In the genomic region with DNA sequence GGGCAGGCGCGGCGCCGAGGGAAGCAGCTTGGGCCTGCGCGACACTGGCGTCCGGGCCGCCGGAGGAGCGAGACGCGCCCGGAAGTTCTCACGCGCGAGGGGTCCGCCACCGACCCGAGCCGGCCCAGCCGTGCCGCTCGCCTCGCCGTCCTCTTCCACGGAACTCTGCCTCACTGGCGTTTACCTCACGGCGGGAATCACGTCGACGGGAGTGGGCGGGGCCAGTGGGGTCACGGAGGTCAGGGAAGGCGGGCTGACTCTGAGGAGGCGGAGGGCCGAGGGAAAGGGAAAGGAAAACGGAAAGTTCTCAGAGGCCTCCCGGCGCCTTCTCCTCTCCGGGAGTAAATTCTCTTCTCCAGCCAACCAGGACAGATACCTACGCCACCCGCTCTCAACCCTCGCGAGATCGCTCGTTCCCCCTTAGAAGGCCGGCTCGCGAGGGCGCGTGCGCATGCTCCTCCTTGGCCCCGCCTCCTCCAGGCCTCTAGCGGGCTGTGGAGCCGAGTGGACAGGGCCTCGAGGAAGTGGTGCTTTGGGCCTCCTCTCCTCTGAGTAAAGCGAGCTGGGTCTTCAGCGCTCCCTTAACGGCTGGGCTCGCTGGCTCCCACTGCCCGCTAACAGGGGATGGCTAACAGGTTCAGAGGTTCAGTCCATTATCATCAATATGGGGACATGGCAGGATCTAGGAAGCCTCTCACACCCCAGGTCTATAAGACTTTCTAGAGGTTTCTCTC, we compare ENCODE assay signal across 10 mouse cellular contexts. TPM values are rescaled to one million over a fixed set of nuclear protein-coding genes. Genes with fewer than 3 reads are reported as not detected.
DNase-seq lines count a peak whose midpoint lies in the region; ATAC-seq and TF ChIP-seq lines count a peak whose summit lies in the region.
"Not testable (repeated sequence)": the region's sequence is repeated elsewhere in the genome, so short reads cannot be mapped to it uniquely, and the experiment has no call there.
"Had no signal": no experiment of that assay in that cellular context is flagged by ENCODE, and none has a peak within 500 bp of the region (broad histone marks: within the 10 kb centered on the region; RNA-seq: fewer than 3 reads in every experiment).

No protein-coding gene starts in this region.

- DNase-seq in brain, embryonic 14.5 days (ENCODE audit: low read depth) = peak; percentile 7
- DNase-seq in liver, adult 2 months (ENCODE audit: extremely low read depth, low read depth, low spot score) = not testable (repeated sequence)
- peak; percentile 48 for DNase-seq in midbrain, embryonic 10.5 days (ENCODE audit: low spot score)
- DNase-seq in retina, postnatal 1 day = peak; percentile 35
- DNase-seq in yolk sac, embryonic 10.5 days (ENCODE audit: low spot score) = peak; percentile 59

- not testable (repeated sequence) for H3K27ac ChIP-seq in forebrain, embryonic 12.5 days; heart, embryonic 14.5 days (replicated peaks in 1 of 2; ENCODE audit: control insufficient read depth in 1 of 2, insufficient read depth in 1 of 2, low read depth in 2 of 2, low read length in 2 of 2); intestine, postnatal 0 days (ENCODE audit: low read depth, low read length); liver, adult 2 months (replicated peaks; ENCODE audit: insufficient read depth, low read depth, low read length); midbrain, embryonic 10.5 days (replicated peaks)

- not testable (repeated sequence) for H3K27me3 ChIP-seq in forebrain, embryonic 12.5 days; heart, embryonic 14.5 days (ENCODE audit: control insufficient read depth, insufficient read depth, low read length); intestine, postnatal 0 days (replicated peaks; ENCODE audit: control insufficient read depth, insufficient read depth, low read length); liver, adult 2 months (ENCODE audit: control insufficient read depth, insufficient read depth, low read length); midbrain, embryonic 10.5 days (ENCODE audit: low read depth, poor library complexity, severe bottlenecking)

- 35% methylated on average over 63 of the region's 63 CpGs for WGBS in forebrain, embryonic 12.5 days
- 24% methylated on average over 53 of the region's 63 CpGs for WGBS in heart, embryonic 14.5 days
- 29% methylated on average over 53 of the region's 63 CpGs for WGBS in intestine, postnatal 0 days
- 31% methylated on average over 63 of the region's 63 CpGs for WGBS in liver, adult 2 months
- WGBS in midbrain, embryonic 10.5 days = 30% methylated on average over 63 of the region's 63 CpGs

- not testable (repeated sequence) for TF ChIP-seq CTCF in brain, embryonic 14.5 days (IDR thresholded peaks at IDR 0.05; ENCODE audit: borderline replicate concordance, extremely low read depth, insufficient read depth, insufficient read length); intestine, postnatal 0 days (IDR thresholded peaks at IDR 0.05; ENCODE audit: low read depth); liver, adult 2 months (IDR thresholded peaks at IDR 0.05; ENCODE audit: low read depth, low read length)

- H3K79me2 ChIP-seq in liver, adult 2 months (ENCODE audit: control insufficient read depth, insufficient read depth, low read length) = not testable (repeated sequence)

- H3K9ac ChIP-seq in forebrain, embryonic 12.5 days; intestine, postnatal 0 days (ENCODE audit: low read depth, low read length): not testable (repeated sequence)
- peak overlapping the region; percentile 25; the same call in 1 of the 2 replicates for H3K9ac ChIP-seq in heart, embryonic 14.5 days (ENCODE audit: low read length)
- peak overlapping the region; percentile 24; the same call in 1 of the 2 replicates for H3K9ac ChIP-seq in liver, adult 2 months (ENCODE audit: low read depth, low read length)

- ATAC-seq in forebrain, embryonic 12.5 days (ENCODE audit: low FRiP score) = 0 out of 2 replicates have a peak, but pooled peaks have one; percentile 39
- ATAC-seq in heart, embryonic 14.5 days (ENCODE audit: insufficient number of reproducible peaks, insufficient read depth, low FRiP score, low read depth); intestine, postnatal 0 days: not testable (repeated sequence)

- H3K4me2 ChIP-seq in forebrain, embryonic 12.5 days = peak overlapping the region; percentile 47
- peak overlapping the region; percentile 66 for H3K4me2 ChIP-seq in heart, embryonic 14.5 days (ENCODE audit: low read length)
- H3K4me2 ChIP-seq in intestine, postnatal 0 days (replicated peaks; ENCODE audit: low read depth) = peak overlapping the region; percentile 60

- not testable (repeated sequence) for TF ChIP-seq POLR2A in brain, embryonic 14.5 days (IDR thresholded peaks at IDR 0.05; ENCODE audit: borderline replicate concordance, extremely low read depth, insufficient read depth, insufficient read length, poor library complexity, severe bottlenecking); liver, adult 2 months (IDR thresholded peaks at IDR 0.05; ENCODE audit: extremely low read depth, insufficient read depth, low read length)

- peak overlapping the region; percentile 35 for H3K4me3 ChIP-seq in forebrain, embryonic 12.5 days (replicated peaks)
- peak overlapping the region; percentile 42 to 47 for H3K4me3 ChIP-seq in heart, embryonic 14.5 days (ENCODE audit: control insufficient read depth in 1 of 2, insufficient read depth in 1 of 2, low read depth in 1 of 2, low read length in 2 of 2)
- peak overlapping the region; percentile 30 for H3K4me3 ChIP-seq in intestine, postnatal 0 days (ENCODE audit: low read depth, low read length)
- peak overlapping the region; percentile 46; the same call in 1 of the 2 replicates for H3K4me3 ChIP-seq in liver, adult 2 months (ENCODE audit: insufficient read depth, low read depth, low read length)
- peak overlapping the region; percentile 49 for H3K4me3 ChIP-seq in midbrain, embryonic 10.5 days

- H3K36me3 ChIP-seq in forebrain, embryonic 12.5 days (replicated peaks); heart, embryonic 14.5 days (ENCODE audit: control insufficient read depth, insufficient read depth, low read length); intestine, postnatal 0 days (ENCODE audit: control insufficient read depth, insufficient read depth); liver, adult 2 months (ENCODE audit: control insufficient read depth, insufficient read depth, low read length); midbrain, embryonic 10.5 days: not testable (repeated sequence)

- H3K9me3 ChIP-seq in forebrain, embryonic 12.5 days = peaks cover 15% of the 10 kb centered on the region; the same call in 1 of the 2 replicates
- not testable (repeated sequence) for H3K9me3 ChIP-seq in heart, embryonic 14.5 days (ENCODE audit: control insufficient read depth, low read length); intestine, postnatal 0 days (ENCODE audit: control insufficient read depth)
- H3K9me3 ChIP-seq in midbrain, embryonic 10.5 days (replicated peaks) = peaks cover 24% of the 10 kb centered on the region

- H3K4me1 ChIP-seq in forebrain, embryonic 12.5 days; heart, embryonic 14.5 days (ENCODE audit: control insufficient read depth in 2 of 2, insufficient read depth in 2 of 2, low read length in 2 of 2); intestine, postnatal 0 days (replicated peaks; ENCODE audit: control insufficient read depth, insufficient read depth, low read length); liver, adult 2 months (ENCODE audit: control insufficient read depth, insufficient read depth, low read length); midbrain, embryonic 10.5 days: not testable (repeated sequence)

RNA-seq across cellular contexts. Expression of gene Zfp534, which starts 36.5 kb away (rescaled TPM):
- polyA plus RNA-seq in brain, embryonic 14.5 days (2012; rRNA removed) = not detected in 2 replicates
- polyA plus RNA-seq in forebrain, embryonic 12.5 days (2016; fragmentation: Nextera tagmentation; extraction: Ambion mirVana) = not detected in 2 replicates
- not detected in 2 replicates for polyA plus RNA-seq in heart, embryonic 14.5 days (2014; fragmentation: Nextera tagmentation; extraction: Ambion mirVana)
- polyA plus RNA-seq in intestine, postnatal 0 days (2015; fragmentation: Nextera tagmentation; extraction: Ambion mirVana) = not detected in 2 replicates
- total RNA-seq in liver, adult 2 months (2014; rRNA removed) = not detected in 2 replicates
- polyA plus RNA-seq in liver, adult 2 months (2012; rRNA removed) = not detected in 2 replicates
- not detected in 2 replicates for polyA plus RNA-seq in midbrain, embryonic 10.5 days (2016; fragmentation: Nextera tagmentation; extraction: Ambion mirVana)
- total RNA-seq: left cerebral cortex, adult 8-10 months; monocyte, adult 5-6 weeks had no signal
